Mouse (Mus musculus) CD4-positive helper T cell, adult 2 months (primary cell): ENCODE data around the gene H2-D1.

ENCODE experiments used
- DNase-seq: peaks from one replicate; pipeline ENCODE4 v3.0.0-alpha.2; 2012; ENCODE audit warnings: low read depth, missing footprints, low spot score

The H2-D1 gene

GRCm38 (mm10) chr17:35240384-35241304, 21.9 kb upstream of the H2-D1 start:
- no peak for DNase-seq

- DNase-seq = peak; percentile 98
These were observed 21.1 kb upstream of the H2-D1 start, which contains the start of gene Ddx39b for GRCm38 (mm10) chr17:35241305-35242014. TSS of gene Ddx39b (plus strand) at chr17:35241746.

- DNase-seq = peak; percentile 84
These were observed 20.3 kb upstream of the H2-D1 start for GRCm38 (mm10) chr17:35242015-35242941.

- DNase-seq = peak; percentile 55
These were observed 19.4 kb upstream of the H2-D1 start for GRCm38 (mm10) chr17:35243086-35243485.

DNA sequence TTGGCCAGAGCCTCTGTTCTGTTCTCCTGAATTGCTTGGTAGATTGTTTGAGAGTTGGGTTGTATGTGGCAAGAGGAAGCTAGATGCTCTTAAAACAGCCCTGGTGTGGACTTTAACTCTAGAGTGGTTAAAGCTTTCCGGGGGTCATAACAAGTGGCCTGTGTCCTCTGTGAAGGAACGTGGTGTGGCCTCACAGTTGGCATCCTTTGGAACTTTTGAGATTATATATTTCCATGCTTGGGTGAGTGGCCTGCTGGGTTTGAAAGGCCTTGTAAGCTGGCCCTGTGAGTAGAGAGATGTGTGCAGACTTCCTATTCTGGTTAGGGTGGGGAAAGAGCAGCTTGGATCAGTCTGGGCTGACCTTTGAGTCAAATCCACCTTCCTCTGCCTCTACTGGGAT, 17.5 kb upstream of the H2-D1 start:
- DNase-seq = peak; percentile 27

GRCm38 (mm10) chr17:35245731-35246623, 16.6 kb upstream of the H2-D1 start:
- DNase-seq = peak; percentile 82

- DNase-seq = no peak
These were observed 15.4 kb upstream of the H2-D1 start for GRCm38 (mm10) chr17:35247144-35247543.

GRCm38 (mm10) chr17:35248986-35249385, 13.5 kb upstream of the H2-D1 start:
- no peak for DNase-seq

DNA sequence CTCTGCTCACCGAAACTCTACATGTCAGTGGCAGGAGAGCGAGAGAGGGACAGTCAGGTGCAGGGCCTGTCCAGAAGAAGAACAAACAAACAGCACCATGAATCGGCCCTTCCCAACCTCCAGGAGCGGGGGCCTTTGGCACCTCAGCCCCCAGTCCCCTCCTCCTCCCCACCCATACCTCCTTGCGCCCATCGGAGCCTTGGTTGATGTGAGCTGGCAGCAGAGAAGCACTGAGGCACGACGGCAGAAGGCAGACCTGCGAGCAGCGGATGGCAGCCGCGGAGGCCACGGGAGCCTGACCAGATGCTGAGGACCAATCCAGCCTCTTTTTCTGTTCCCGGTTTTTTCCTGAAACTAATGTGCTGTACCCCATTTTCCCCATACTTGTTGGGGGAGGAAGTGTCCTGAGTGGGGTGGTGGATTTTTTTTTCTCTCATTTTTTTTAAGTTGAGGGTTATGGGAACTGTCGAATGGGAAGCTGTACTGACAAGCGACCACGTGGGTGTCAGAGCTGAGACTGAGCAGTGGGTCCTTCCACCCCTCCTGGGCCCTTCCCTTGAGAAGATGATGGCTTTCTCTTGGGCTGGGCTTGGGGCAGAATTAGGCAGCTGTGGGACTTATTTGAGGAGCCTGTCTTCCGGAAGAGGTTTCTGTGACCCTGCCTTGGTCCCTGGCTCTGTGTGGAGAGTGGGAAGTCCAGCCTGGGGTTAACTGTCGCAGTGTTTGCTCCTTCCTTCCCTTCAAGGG, 12.9 kb upstream of the H2-D1 start:
- DNase-seq = no peak

DNA sequence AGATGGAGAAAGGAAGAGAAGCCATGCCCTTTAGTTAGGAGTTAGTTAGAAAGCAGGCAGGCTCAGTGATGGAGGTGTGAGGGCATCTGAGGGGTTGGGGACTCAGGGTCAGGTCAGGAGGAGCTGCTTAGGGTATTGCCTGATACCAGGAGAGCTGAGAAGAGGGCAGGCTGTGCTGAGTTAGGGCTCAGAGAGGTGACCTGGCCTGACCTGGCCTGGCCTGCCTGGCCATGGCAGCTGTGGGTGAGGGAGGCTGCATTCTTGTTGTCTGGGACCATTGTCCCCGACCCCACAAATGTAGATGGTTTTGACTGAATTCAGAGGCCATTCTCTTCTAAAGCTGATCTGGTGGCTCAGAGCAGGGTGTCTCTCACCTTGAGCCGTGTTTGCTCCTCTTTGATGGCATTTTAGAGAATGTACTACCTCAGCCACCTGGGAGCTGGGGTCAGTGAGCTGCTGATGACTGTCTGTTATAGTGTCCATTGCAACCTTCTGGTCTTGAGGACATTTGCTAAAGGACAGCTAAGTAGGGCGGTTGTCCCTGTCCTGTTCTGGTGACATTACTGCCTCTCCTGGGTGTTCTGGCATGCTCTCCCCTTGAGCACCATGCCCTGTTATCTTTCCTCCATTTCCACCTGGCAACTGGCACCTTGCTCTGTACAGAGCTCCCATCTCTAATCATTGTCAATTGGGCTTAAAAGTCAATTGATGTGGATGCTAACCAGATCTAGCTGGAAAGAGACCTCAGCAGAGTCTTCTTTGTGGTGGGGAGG, 12.0 kb upstream of the H2-D1 start:
- DNase-seq = no peak

DNA sequence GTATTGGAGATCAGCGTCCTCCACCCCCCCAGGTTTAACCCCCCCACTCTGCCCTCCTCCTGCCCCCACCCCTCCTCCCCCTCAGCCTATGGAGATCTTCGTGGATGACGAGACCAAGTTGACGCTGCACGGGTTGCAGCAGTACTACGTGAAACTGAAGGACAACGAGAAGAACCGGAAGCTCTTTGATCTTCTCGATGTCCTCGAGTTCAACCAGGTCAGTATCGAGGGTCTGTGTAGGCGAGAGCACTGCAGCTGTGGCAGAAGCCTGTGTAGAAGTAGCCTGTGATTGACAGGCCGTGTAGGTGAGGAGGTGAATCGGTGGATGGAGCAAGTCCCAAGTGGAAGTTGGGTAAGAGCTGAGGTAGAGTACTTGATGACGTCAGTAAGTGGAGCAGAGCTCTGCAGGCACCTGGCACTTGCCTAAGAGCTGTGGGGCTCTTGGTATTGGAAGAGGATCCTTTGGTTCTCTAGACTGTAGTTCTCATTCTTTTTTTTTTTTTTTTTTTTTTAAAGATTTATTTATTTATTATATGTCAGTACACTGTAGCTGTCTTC, 11.3 kb upstream of the H2-D1 start:
- no peak for DNase-seq

GRCm38 (mm10) chr17:35251981-35252380, 10.5 kb upstream of the H2-D1 start:
- DNase-seq = no peak

- DNase-seq = no peak
These were observed 9.8 kb upstream of the H2-D1 start for GRCm38 (mm10) chr17:35252619-35253292.

DNA sequence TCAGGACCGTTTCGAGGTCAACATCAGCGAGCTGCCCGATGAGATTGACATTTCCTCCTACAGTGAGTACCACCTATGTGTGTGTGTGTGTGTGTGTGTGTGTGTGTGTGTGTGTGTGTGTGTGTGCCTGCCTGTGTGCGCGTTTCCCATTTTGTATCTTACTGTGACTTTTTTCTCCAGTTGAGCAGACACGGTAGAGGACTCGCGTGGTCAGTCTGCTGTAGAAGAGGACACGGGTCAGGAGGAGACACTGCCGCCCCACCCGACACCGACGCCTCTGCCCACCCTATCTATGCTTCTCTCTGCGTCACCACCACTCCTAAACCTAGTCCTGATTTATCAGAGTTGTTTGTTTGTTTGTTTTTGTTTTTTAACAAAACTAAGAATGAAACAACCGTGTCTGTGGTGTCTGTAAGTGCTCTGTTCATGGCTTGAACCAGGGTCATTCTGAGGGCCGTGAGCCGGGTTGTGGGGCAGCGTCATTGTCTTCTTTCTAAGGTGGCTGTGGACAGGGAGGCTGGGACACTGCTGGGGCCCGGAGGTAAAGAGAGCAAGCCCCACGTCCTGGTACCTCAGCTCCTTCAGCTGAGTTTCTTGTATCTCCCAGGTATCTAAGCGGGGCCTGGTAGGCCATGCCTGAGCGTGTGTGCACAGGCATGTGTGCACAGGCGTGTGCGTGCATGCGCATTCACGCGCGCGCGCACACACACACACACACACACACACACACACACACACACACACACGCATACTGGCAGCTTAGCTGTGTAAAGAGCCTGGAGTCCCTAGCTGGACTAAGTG, 9.0 kb upstream of the H2-D1 start:
- no peak for DNase-seq

- peak; percentile 77 for DNase-seq
These were observed 8.1 kb upstream of the H2-D1 start for GRCm38 (mm10) chr17:35254241-35255098.

DNA sequence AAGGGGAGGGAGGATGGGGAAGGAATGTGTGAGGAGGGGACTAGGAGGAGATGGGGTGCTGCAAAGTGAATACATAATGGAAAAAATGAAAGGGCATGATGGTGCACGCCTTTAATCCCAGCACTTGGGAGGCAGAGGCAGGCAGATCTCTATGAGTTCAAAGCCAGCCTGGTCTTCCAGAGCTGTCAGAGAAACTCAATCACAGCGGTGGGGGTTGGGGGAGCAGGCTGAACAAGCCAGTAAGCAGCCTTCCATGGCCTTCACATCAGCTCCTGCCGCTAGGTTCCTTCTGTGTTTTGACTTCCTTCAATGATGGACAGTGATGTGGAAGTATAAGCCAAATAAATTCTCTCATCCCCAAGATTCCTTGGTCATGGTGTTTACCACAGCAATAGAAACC, 7.2 kb upstream of the H2-D1 start:
- DNase-seq = no peak
